Mouse (Mus musculus) embryonic fibroblast, embryonic 13.5 days (primary cell): ENCODE data around the gene Arl3.

ENCODE experiments used
- CTCF ChIP-seq: IDR thresholded peaks from 2 replicates; pipeline ENCODE4 v1.5.1; 2011; ENCODE audit warnings: mild to moderate bottlenecking, control low read depth, low read length, moderate library complexity, borderline replicate concordance; ENCODE audit not compliant: insufficient read depth
- POLR2A ChIP-seq: IDR thresholded peaks from 2 replicates; pipeline ENCODE4 v1.6.1; 2011; ENCODE audit warnings: low read depth, mild to moderate bottlenecking, control low read depth, low read length, moderate library complexity

GRCm38 (mm10) chr19:46507181-46507581 lies 65.8 kb downstream of the Arl3 start:
- TF ChIP-seq CTCF (no peak), POLR2A (no peak)
